Mouse (Mus musculus) CH12.LX (cell line): ENCODE data around the gene Anapc15.
A peak's percentile ranks its signal among the peaks of the same experiment; 100 is the strongest.

ENCODE experiments used
- CHD2 ChIP-seq: IDR thresholded peaks from 2 replicates; pipeline ENCODE4 v1.6.1; 2011; ENCODE audit warnings: low read length, improper control_type of control experiment
- CTCF ChIP-seq, 2 experiments: IDR thresholded peaks in 1 of 2; conservative IDR thresholded peaks in 1 of 2; 2 replicates each; pipeline ENCODE4 v1.5.1; 2011 to 2012; ENCODE audit warnings: low read depth in 2 of 2, low read length in 2 of 2, improper control_type of control experiment in 1 of 2, inconsistent platforms in 1 of 2, mild to moderate bottlenecking in 1 of 2, moderate library complexity in 1 of 2
- E2F4 ChIP-seq: IDR thresholded peaks from 2 replicates; pipeline ENCODE4 v1.6.1; 2011; ENCODE audit warnings: low read depth, low read length, improper control_type of control experiment; ENCODE audit not compliant: insufficient replicate concordance
- ELF1 ChIP-seq: IDR thresholded peaks from 2 replicates; pipeline ENCODE4 v1.6.1; 2014; ENCODE audit warnings: low read depth, mild to moderate bottlenecking, inconsistent platforms, low read length, improper control_type of control experiment
- POLR2A ChIP-seq: IDR thresholded peaks from 2 replicates; pipeline ENCODE4 v1.6.1; 2011; ENCODE audit warnings: low read depth, mild to moderate bottlenecking, improper control_type of control experiment, low read length
- RCOR1 ChIP-seq: conservative IDR thresholded peaks from 2 replicates; pipeline ENCODE4 v1.6.1; 2012; ENCODE audit warnings: low read depth, mild to moderate bottlenecking, inconsistent platforms, low read length, improper control_type of control experiment

DNA sequence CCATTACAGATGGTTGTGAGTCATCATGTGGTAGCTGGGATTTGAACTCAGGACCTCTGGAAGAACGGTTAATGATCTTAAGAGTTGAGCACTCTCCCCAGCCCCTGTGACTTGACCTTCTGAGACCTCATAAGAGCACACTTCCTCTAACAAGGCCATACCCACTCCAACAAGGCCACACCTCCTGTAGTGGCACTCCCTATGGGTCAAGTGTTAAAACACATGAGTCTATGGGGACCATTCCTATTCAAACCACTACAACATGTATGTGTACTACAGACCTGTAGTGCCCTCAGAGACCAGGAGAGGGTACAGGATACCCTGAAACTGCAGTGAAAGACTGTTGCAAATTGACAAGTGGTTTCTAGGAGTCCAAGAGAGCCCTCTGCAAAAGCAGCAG, 15.6 kb upstream of the Anapc15 start:
- peak in 1 of 2 experiments; percentile 19; a peak in 1 of 4 replicates for TF ChIP-seq CTCF (conservative IDR thresholded peaks at IDR 0.05 in 1 of 2, IDR thresholded peaks at IDR 0.05 in 1 of 2; ENCODE audit: low read depth in 2 of 2, low read length in 2 of 2)
- no peak for TF ChIP-seq E2F4
- no peak for TF ChIP-seq POLR2A
- no peak for TF ChIP-seq ELF1
- TF ChIP-seq CHD2: no peak
- TF ChIP-seq RCOR1: no peak
